Mouse (Mus musculus) embryonic facial prominence, embryonic 12.5 days (tissue): ENCODE results near the gene Fbxo47. TPM values are rescaled to one million over a fixed set of nuclear protein-coding genes. Genes with fewer than 3 reads are reported as not detected.
"Not testable (repeated sequence)": the region's sequence is repeated elsewhere in the genome, so short reads cannot be mapped to it uniquely, and the experiment has no call there.

Source experiments
- ATAC-seq: fragments of 200-750 bp; cut with Nextera tagmentation; 2 replicates; pipeline ENCODE4 v1.8.0; 2017; ENCODE audit not compliant: insufficient number of reproducible peaks, insufficient read depth, low FRiP score, low TSS enrichment
- H3K27ac ChIP-seq: fragments of 300-500 bp; sonication (generic); 2 replicates; pipeline ENCODE4 v1.5.1; 2016; ENCODE audit warnings: mild to moderate bottlenecking
- H3K27me3 ChIP-seq: fragments of 300-500 bp; sonication (generic); 2 replicates; pipeline ENCODE4 v1.6.1; 2016; ENCODE audit warnings: mild to moderate bottlenecking, moderate library complexity
- H3K36me3 ChIP-seq: fragments of 300-500 bp; sonication (generic); 2 replicates; pipeline ENCODE4 v1.6.1; 2016; ENCODE audit warnings: mild to moderate bottlenecking
- H3K4me1 ChIP-seq: fragments of 300-500 bp; sonication (generic); 2 replicates; pipeline ENCODE4 v1.6.1; 2016
- H3K4me2 ChIP-seq: fragments of 300-500 bp; sonication (generic); replicated peaks from 2 replicates; pipeline ENCODE4 v1.6.1; 2016; ENCODE audit warnings: mild to moderate bottlenecking, moderate library complexity
- H3K4me3 ChIP-seq: fragments of 300-500 bp; sonication (generic); 2 replicates; pipeline ENCODE4 v1.5.1; 2016; ENCODE audit warnings: mild to moderate bottlenecking
- H3K9ac ChIP-seq: fragments of 300-500 bp; sonication (generic); 2 replicates; pipeline ENCODE4 v1.6.1; 2016; ENCODE audit warnings: mild to moderate bottlenecking, moderate library complexity
- H3K9me3 ChIP-seq: fragments of 300-500 bp; sonication (generic); 2 replicates; pipeline ENCODE4 v1.6.1; 2016; ENCODE audit warnings: mild to moderate bottlenecking, moderate library complexity
- WGBS: fragments of 180-500 bp; shearing (Covaris S2); methylation state at CpG from one replicate; pipeline ENCODE4 v1.1.7; 2016; 5-methylcytosine and 5-hydroxymethylcytosine counted together
- polyA plus RNA-seq: library from polyadenylated mRNA; unstranded; fragments of >200 nt; fragmentation: Nextera tagmentation; extraction: Ambion mirVana; gene quantifications from 2 replicates; pipeline ENCODE4 v1.2.1, GENCODE M21; 2016

Gene Fbxo47
- polyA plus RNA-seq, 1 experiment from 2014 or later: 0.51 TPM

DNA sequence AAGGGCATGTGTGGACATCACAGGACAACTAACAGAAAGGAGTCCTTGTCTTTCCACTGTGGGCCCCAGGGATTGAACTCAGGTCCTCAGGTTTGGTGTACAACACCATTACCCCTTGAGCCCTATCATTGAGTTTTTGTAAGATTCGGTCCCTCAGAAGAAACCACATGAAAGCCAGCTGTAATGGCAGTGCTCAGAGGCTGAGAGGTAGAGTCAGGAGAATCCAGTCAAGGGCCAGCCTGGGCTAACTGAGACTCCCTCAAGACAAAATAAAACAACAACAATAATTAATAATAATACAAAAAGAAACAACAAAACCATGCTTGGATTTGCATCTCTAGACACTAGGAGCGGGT lies 43.8 kb downstream of the Fbxo47 start:
- WGBS: 62% methylated on average over 2 of the region's 2 CpGs
- Histone ChIP-seq H3K27me3 (no peaks in the 10 kb centered on the region), H3K27ac (peak overlapping the region; percentile 92), H3K36me3 (peaks cover 26% of the 10 kb centered on the region), H3K4me3 (no peak overlapping the region; the same call in 1 of the 2 replicates), H3K9ac (no peak overlapping the region; the same call in 1 of the 2 replicates), H3K4me1 (peaks cover 12% of the 10 kb centered on the region; the same call in 1 of the 2 replicates), H3K9me3 (no peaks in the 10 kb centered on the region), H3K4me2 (peak overlapping the region; percentile 53)
- no peak for ATAC-seq

- Histone ChIP-seq H3K9me3 (no peaks in the 10 kb centered on the region), H3K4me3 (no peak overlapping the region), H3K4me1 (peaks cover 12% of the 10 kb centered on the region; the same call in 1 of the 2 replicates), H3K4me2 (no peak overlapping the region), H3K27me3 (no peaks in the 10 kb centered on the region), H3K27ac (0 out of 2 replicates have a peak overlapping the region, but pooled peaks have one; percentile 7), H3K36me3 (peaks cover 31% of the 10 kb centered on the region), H3K9ac (no peak overlapping the region)
- no peak for ATAC-seq
- WGBS: 49% methylated on average over 11 of the region's 11 CpGs
Observed at GRCm38 (mm10) chr11:97839441-97840134, 44.4 kb downstream of the Fbxo47 start.

DNA sequence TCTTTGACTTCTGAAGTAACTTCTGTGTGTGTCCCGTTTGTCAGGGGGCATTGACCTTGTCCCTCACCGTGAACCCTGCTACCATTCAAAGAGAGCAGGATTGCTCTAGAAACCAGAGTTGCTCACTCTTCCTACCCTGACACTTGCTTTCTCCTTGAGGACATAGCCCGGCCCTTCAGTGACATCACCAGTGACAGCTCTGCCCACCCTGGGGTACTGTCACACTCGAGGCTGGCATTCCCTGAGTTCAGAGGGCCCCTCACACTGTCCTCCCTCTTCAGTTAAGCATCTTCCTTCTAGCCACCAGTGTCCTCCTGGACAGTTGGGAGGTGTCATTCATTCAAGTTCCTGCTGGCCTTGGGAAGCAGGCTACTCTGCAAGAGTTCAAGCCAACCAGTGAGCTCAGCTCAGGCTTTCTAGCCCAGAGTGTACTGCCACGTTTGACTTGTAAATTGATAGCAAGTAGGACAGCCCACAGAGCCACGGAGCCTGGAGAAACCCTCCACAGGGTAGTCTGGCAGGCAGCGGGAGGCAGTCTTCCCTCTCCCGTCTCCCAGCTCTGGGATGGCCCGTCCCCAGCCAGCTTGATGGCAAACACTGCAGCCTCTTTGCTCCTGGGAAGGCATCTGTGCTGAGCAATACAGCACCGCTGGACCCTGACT lies 45.0 kb downstream of the Fbxo47 start:
- peaks cover 38% of the 10 kb centered on the region for H3K36me3 ChIP-seq
- 33% methylated on average over 10 of the region's 10 CpGs for WGBS
- no peak overlapping the region for H3K4me3 ChIP-seq
- H3K9ac ChIP-seq: no peak overlapping the region
- H3K4me2 ChIP-seq: no peak overlapping the region
- H3K4me1 ChIP-seq: peaks cover 12% of the 10 kb centered on the region; the same call in 1 of the 2 replicates
- no peak for ATAC-seq
- H3K9me3 ChIP-seq: no peaks in the 10 kb centered on the region
- H3K27me3 ChIP-seq: no peaks in the 10 kb centered on the region
- peak overlapping the region; percentile 7; the same call in 1 of the 2 replicates for H3K27ac ChIP-seq

DNA sequence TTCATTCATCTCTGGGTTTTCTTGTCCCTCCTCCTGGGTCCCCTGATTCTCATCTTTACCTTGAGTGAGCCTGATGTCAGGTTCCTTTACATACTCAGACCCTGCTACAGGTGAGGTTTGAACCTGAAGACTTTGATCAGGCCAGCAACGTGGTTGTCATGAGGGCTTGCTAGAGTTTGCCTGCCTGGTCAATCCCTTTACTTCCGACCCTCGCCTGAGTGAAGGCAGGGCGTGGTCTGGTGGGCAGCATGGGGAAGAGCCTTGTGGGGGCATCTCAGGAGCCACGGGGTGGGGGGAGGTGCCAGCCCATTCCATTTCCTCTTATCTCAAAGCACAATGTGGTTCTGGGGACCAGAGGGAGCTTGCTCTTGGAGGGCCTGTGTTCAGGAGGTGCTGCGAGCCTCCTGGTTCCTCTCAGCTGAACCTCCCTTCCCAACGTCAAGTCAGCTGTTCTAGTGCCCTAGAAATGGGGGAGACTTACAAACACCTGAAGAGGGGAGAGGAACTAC lies 46.3 kb downstream of the Fbxo47 start:
- Histone ChIP-seq H3K27me3 (no peaks in the 10 kb centered on the region), H3K9me3 (no peaks in the 10 kb centered on the region), H3K4me1 (peaks cover 12% of the 10 kb centered on the region; the same call in 1 of the 2 replicates), H3K4me3 (no peak overlapping the region), H3K4me2 (no peak overlapping the region), H3K27ac (no peak overlapping the region), H3K9ac (no peak overlapping the region), H3K36me3 (peaks cover 49% of the 10 kb centered on the region)
- no peak for ATAC-seq
- 86% methylated on average over 7 of the region's 7 CpGs for WGBS

DNA sequence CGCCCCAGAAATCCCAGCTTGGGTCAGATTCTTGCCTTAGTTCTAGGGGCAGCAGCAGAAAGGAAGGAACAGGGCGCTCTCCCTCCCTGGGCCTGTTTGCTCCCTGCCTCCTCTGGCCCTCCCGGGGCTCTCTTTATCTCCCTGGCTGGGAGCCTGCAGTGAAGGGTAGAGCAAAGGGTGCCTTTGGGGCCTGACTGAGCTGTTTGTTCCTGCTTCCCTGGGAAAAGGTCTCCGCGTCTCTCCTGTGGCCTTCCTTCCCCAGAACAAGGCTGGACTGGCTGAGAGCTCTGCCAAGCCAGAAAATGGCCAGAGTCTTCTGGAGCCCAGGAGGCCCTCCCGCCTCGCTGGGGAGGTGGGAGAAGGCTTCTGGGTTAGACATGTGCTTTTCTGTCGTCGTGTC lies 46.9 kb downstream of the Fbxo47 start:
- H3K4me1 ChIP-seq, H3K4me2 ChIP-seq, ATAC-seq, H3K9ac ChIP-seq, H3K27me3 ChIP-seq, H3K27ac ChIP-seq, H3K4me3 ChIP-seq, H3K9me3 ChIP-seq: not testable (repeated sequence)
- 80% methylated on average over 9 of the region's 9 CpGs for WGBS
- peaks cover 54% of the 10 kb centered on the region for H3K36me3 ChIP-seq

GRCm38 (mm10) chr11:97836541-97836940 lies 47.4 kb downstream of the Fbxo47 start:
- no peak for ATAC-seq
- Histone ChIP-seq H3K4me3 (no peak overlapping the region), H3K27ac (no peak overlapping the region), H3K9me3 (no peaks in the 10 kb centered on the region), H3K4me1 (0 out of 2 replicates have a peak, but pooled peaks cover 3% of the 10 kb centered on the region), H3K4me2 (no peak overlapping the region), H3K36me3 (peaks cover 58% of the 10 kb centered on the region), H3K27me3 (no peaks in the 10 kb centered on the region), H3K9ac (no peak overlapping the region)
- 56% methylated on average over 8 of the region's 8 CpGs for WGBS

DNA sequence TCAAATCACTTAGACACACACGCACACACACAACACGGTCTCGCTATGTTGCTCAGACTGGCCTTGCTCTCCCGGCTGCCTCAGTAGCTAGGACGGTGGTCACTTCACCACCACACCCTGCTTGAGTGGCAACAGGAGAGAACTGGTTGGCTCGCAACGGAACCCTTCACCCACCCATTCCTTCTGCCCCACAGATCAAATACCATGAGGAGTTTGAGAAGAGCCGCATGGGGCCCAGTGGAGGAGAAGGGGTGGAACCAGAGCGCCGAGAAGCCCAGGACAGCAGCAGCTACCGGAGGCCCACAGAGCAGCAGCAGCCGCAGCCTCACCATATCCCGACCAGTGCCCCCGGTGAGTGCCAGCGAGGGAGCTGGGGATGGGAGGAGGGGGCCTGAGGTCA lies 50.6 kb downstream of the Fbxo47 start:
- H3K27me3 ChIP-seq: no peaks in the 10 kb centered on the region
- no peak overlapping the region for H3K9ac ChIP-seq
- H3K27ac ChIP-seq: no peak overlapping the region
- peaks cover 83% of the 10 kb centered on the region for H3K36me3 ChIP-seq
- WGBS: 83% methylated on average over 15 of the region's 15 CpGs
- H3K4me2 ChIP-seq: no peak overlapping the region
- no peaks in the 10 kb centered on the region for H3K4me1 ChIP-seq
- no peaks in the 10 kb centered on the region for H3K9me3 ChIP-seq
- ATAC-seq: no peak
- no peak overlapping the region for H3K4me3 ChIP-seq

GRCm38 (mm10) chr11:97832001-97832400 lies 52.0 kb downstream of the Fbxo47 start:
- Histone ChIP-seq H3K9me3 (no peaks in the 10 kb centered on the region), H3K9ac (no peak overlapping the region), H3K4me3 (no peak overlapping the region), H3K4me2 (no peak overlapping the region), H3K36me3 (peaks cover 88% of the 10 kb centered on the region), H3K4me1 (no peaks in the 10 kb centered on the region), H3K27ac (no peak overlapping the region), H3K27me3 (no peaks in the 10 kb centered on the region)
- 89% methylated on average over 11 of the region's 11 CpGs for WGBS
- ATAC-seq: no peak

- no peaks in the 10 kb centered on the region for H3K9me3 ChIP-seq
- H3K4me1 ChIP-seq: no peaks in the 10 kb centered on the region
- no peak overlapping the region for H3K4me3 ChIP-seq
- peaks cover 88% of the 10 kb centered on the region for H3K36me3 ChIP-seq
- 74% methylated on average over 6 of the region's 6 CpGs for WGBS
- H3K9ac ChIP-seq: no peak overlapping the region
- H3K27me3 ChIP-seq: no peaks in the 10 kb centered on the region
- no peak overlapping the region for H3K4me2 ChIP-seq
- no peak for ATAC-seq
- no peak overlapping the region; the same call in 1 of the 2 replicates for H3K27ac ChIP-seq
Observed at GRCm38 (mm10) chr11:97830501-97830900, 53.5 kb downstream of the Fbxo47 start.

DNA sequence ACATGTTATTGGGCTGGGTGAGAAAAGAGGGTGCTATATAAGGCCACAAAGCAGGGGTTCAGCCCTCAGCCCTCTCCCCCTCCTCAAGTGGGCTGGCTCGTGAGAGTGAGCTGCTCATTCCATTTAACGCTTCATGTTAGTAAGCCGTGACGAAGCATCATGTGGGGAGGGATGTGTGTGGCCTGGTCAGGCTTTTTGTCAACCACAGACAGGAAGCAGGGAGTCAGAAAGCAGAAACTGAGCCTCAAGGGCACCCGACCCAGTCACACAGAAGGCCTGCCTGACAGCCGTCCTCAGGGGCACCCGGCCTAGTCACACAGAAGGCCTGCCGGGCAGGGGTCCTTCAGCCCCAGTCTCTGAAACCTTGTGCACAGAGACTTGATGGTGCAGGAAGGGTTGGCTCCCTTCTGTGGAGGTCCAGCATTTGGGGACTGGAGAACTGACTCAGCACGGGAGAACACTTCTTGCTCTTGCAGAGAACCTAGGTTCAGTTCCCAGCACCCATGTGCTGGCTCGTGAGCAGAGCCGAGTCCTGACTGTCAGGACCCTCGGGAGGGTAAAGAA lies 54.0 kb downstream of the Fbxo47 start:
- Histone ChIP-seq H3K4me3 (no peak overlapping the region), H3K36me3 (peaks cover 88% of the 10 kb centered on the region), H3K27ac (no peak overlapping the region; the same call in 1 of the 2 replicates), H3K9me3 (no peaks in the 10 kb centered on the region), H3K4me1 (no peaks in the 10 kb centered on the region), H3K27me3 (no peaks in the 10 kb centered on the region), H3K4me2 (no peak overlapping the region), H3K9ac (no peak overlapping the region)
- WGBS: 80% methylated on average over 12 of the region's 12 CpGs
- no peak for ATAC-seq

DNA sequence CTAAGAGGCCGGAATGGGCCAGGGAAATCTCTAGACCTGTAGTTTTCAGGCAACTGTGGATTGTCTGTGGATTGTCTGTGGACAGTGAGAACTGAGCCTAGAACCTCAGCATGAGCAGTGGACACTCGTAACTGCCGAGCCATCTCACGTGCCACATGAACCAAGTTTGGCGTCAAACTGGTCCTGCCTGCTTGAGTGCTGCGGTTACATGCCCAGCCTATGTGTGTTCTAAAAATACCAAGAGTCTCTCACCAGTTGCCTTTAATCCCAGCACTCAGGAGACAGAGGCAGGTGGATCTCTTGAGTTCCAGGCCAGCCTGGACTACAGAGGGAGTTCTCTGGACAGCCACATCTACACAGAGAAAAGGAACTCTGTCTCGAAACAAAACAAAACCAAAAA lies 54.6 kb downstream of the Fbxo47 start:
- Histone ChIP-seq H3K36me3 (peaks cover 88% of the 10 kb centered on the region), H3K9me3 (no peaks in the 10 kb centered on the region), H3K27ac (no peak overlapping the region), H3K4me3 (no peak overlapping the region), H3K9ac (no peak overlapping the region), H3K4me1 (no peaks in the 10 kb centered on the region), H3K4me2 (no peak overlapping the region), H3K27me3 (no peaks in the 10 kb centered on the region)
- no peak for ATAC-seq
- WGBS: 91% methylated on average over 7 of the region's 7 CpGs

DNA sequence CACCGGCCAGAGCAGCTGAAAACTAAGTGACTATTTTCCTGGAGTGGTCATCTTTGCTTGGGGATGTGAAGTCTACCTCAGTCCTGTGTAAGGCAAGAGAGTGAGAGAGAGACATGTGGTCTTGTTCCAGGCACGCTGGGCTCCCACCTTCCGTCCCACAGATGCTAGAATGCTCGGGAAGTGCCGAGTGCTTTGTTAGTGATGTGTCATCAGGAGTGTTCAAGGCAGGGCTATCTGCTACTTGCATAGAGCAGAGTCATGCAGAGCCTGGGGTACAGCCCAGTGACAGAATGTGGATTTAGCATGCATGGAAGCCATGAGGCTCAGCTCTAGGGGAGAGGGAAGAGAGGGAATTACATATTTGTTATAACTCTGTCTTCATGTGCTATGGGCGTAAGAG lies 56.3 kb downstream of the Fbxo47 start:
- Histone ChIP-seq H3K36me3 (peaks cover 87% of the 10 kb centered on the region), H3K4me3 (no peak overlapping the region), H3K9ac (no peak overlapping the region; the same call in 1 of the 2 replicates), H3K27me3 (no peaks in the 10 kb centered on the region), H3K4me1 (no peaks in the 10 kb centered on the region), H3K27ac (no peak overlapping the region), H3K4me2 (no peak overlapping the region), H3K9me3 (no peaks in the 10 kb centered on the region)
- WGBS: 87% methylated on average over 6 of the region's 6 CpGs
- ATAC-seq: no peak
